Mouse (Mus musculus): ENCODE measurements at regions not wholly inside any gene's neighbourhood (a gene's known extent, or its start where the extent isn't known, plus 50 kb on each side); places are given as distances from the start of the nearest gene placed in this dataset.

DNA sequence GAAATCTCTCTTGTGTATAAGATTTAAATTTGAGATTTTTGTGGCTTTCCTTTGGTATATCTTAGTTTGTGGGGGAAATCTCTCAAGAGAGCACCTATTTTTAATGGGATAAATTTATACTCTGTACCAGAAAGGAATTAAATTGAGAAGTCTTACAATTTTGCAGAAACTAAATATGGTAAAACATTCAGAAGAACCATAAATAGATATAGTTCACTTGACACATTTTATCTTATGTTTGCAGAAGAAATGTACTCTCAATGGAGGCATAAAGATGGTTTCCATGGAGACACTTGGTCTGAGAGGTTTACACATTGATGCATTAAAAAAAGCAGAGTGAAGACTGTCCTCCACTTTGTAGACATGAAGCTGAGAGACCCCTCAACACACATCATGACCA, 86.9 kb downstream of the Ndufa10 start:
- Histone ChIP-seq H3K4me3 (ENCODE audit: low read depth, low read length) (no peak overlapping the region), H3K4me1 (ENCODE audit: control insufficient read depth, insufficient read depth, low read length) (no peaks in the 10 kb centered on the region), H3K9me3 (ENCODE audit: control insufficient read depth, low read length) (no peaks in the 10 kb centered on the region), H3K9ac (ENCODE audit: low read length) (no peak overlapping the region), H3K36me3 (ENCODE audit: control insufficient read depth, insufficient read depth, low read length) (no peaks in the 10 kb centered on the region), H3K4me2 (no peak overlapping the region), H3K27ac (ENCODE audit: low read depth, low read length) (no peak overlapping the region), H3K27me3 (ENCODE audit: control insufficient read depth, insufficient read depth, low read length) (no peaks in the 10 kb centered on the region)
- ATAC-seq (ENCODE audit: low FRiP score): no peak
- no peak for DNase-seq (ENCODE audit: low spot score, missing footprints)

DNA sequence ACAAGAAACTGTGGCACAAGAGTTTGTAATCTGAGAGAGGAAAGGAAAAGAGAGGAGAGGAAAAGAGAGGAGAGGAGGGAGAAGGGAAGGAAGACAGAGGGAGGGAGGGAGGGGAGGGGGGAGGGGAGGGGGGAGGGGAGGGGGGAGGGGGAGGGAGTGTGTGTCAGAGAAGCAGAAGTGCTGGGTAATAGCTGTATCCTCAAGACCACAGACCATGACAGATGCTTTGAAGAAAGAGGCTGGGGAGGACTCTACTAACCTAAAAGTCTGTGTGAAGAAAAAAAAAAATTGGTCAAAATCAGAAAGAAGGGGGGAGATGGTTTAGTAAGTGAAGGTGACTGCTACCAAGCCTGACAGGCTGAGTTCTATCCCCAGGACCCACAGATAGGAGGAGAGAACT, 88.7 kb downstream of the Ndufa10 start:
- Histone ChIP-seq H3K4me3 (ENCODE audit: low read depth, low read length) (no peak overlapping the region), H3K27ac (ENCODE audit: low read depth, low read length) (no peak overlapping the region), H3K27me3 (ENCODE audit: control insufficient read depth, insufficient read depth, low read length) (no peaks in the 10 kb centered on the region), H3K4me2 (no peak overlapping the region), H3K9me3 (ENCODE audit: control insufficient read depth, low read length) (no peaks in the 10 kb centered on the region), H3K9ac (ENCODE audit: low read length) (no peak overlapping the region), H3K36me3 (ENCODE audit: control insufficient read depth, insufficient read depth, low read length) (no peaks in the 10 kb centered on the region), H3K4me1 (ENCODE audit: control insufficient read depth, insufficient read depth, low read length) (no peaks in the 10 kb centered on the region)
- DNase-seq (ENCODE audit: low spot score, missing footprints) (peak; percentile 21), ATAC-seq (ENCODE audit: low FRiP score) (no peak)

GRCm38 (mm10) chr1:92383749-92384148, 89.9 kb downstream of the Ndufa10 start:
- no peak for ATAC-seq (ENCODE audit: low FRiP score)
- 72% methylated on average over 4 of the region's 4 CpGs for WGBS

GRCm38 (mm10) chr1:92379510-92379886, 94.2 kb downstream of the Ndufa10 start:
- no peaks in the 10 kb centered on the region for H3K9me3 ChIP-seq (ENCODE audit: control insufficient read depth, low read length)
- H3K36me3 ChIP-seq (ENCODE audit: control insufficient read depth, insufficient read depth, low read length): no peaks in the 10 kb centered on the region
- H3K4me1 ChIP-seq (ENCODE audit: control insufficient read depth, insufficient read depth, low read length): no peaks in the 10 kb centered on the region
- DNase-seq (ENCODE audit: low spot score, missing footprints) (peak; percentile 45), ATAC-seq (ENCODE audit: low FRiP score) (no peak)
- no peak overlapping the region for H3K4me3 ChIP-seq (ENCODE audit: low read depth, low read length)
- H3K9ac ChIP-seq (ENCODE audit: low read length): no peak overlapping the region
- no peak overlapping the region for H3K27ac ChIP-seq (ENCODE audit: low read depth, low read length)
- WGBS: 83% methylated on average over 3 of the region's 3 CpGs
- H3K4me2 ChIP-seq: no peak overlapping the region
- H3K27me3 ChIP-seq (ENCODE audit: control insufficient read depth, insufficient read depth, low read length): no peaks in the 10 kb centered on the region

More at GRCm38 (mm10) chr1:92383749-92384148, 89.9 kb downstream of the Ndufa10 start:
- Histone ChIP-seq H3K9me3 (ENCODE audit: control insufficient read depth, low read length) (no peaks in the 10 kb centered on the region), H3K4me2 (no peak overlapping the region), H3K27ac (ENCODE audit: low read depth, low read length) (no peak overlapping the region), H3K27me3 (ENCODE audit: control insufficient read depth, insufficient read depth, low read length) (no peaks in the 10 kb centered on the region), H3K9ac (ENCODE audit: low read length) (no peak overlapping the region), H3K4me1 (ENCODE audit: control insufficient read depth, insufficient read depth, low read length) (no peaks in the 10 kb centered on the region), H3K36me3 (ENCODE audit: control insufficient read depth, insufficient read depth, low read length) (no peaks in the 10 kb centered on the region), H3K4me3 (ENCODE audit: low read depth, low read length) (no peak overlapping the region)
- DNase-seq (ENCODE audit: low spot score, missing footprints): peak; percentile 80

GRCm38 (mm10) chr1:92378741-92379509, 94.7 kb downstream of the Ndufa10 start:
- 59% methylated on average over 8 of the region's 8 CpGs for WGBS
- Histone ChIP-seq H3K4me2 (no peak overlapping the region), H3K27me3 (ENCODE audit: control insufficient read depth, insufficient read depth, low read length) (no peaks in the 10 kb centered on the region), H3K4me1 (ENCODE audit: control insufficient read depth, insufficient read depth, low read length) (no peaks in the 10 kb centered on the region), H3K9ac (ENCODE audit: low read length) (no peak overlapping the region), H3K9me3 (ENCODE audit: control insufficient read depth, low read length) (no peaks in the 10 kb centered on the region), H3K36me3 (ENCODE audit: control insufficient read depth, insufficient read depth, low read length) (no peaks in the 10 kb centered on the region), H3K4me3 (ENCODE audit: low read depth, low read length) (no peak overlapping the region), H3K27ac (ENCODE audit: low read depth, low read length) (no peak overlapping the region)
- DNase-seq (ENCODE audit: low spot score, missing footprints): peak; percentile 81
- no peak for ATAC-seq (ENCODE audit: low FRiP score)

GRCm38 (mm10) chr1:92376456-92376855, 97.2 kb downstream of the Ndufa10 start:
- Histone ChIP-seq H3K4me1 (ENCODE audit: control insufficient read depth, insufficient read depth, low read length) (peaks cover 5% of the 10 kb centered on the region; the same call in 1 of the 2 replicates), H3K9ac (ENCODE audit: low read length) (no peak overlapping the region), H3K4me2 (no peak overlapping the region), H3K27me3 (ENCODE audit: control insufficient read depth, insufficient read depth, low read length) (no peaks in the 10 kb centered on the region), H3K27ac (ENCODE audit: low read depth, low read length) (no peak overlapping the region), H3K9me3 (ENCODE audit: control insufficient read depth, low read length) (no peaks in the 10 kb centered on the region), H3K4me3 (ENCODE audit: low read depth, low read length) (no peak overlapping the region), H3K36me3 (ENCODE audit: control insufficient read depth, insufficient read depth, low read length) (no peaks in the 10 kb centered on the region)
- WGBS: 81% methylated on average over 4 of the region's 4 CpGs
- DNase-seq (ENCODE audit: low spot score, missing footprints) (peak; percentile 41), ATAC-seq (ENCODE audit: low FRiP score) (no peak)

GRCm38 (mm10) chr1:92372222-92372990, 101.3 kb downstream of the Ndufa10 start:
- no peak overlapping the region for H3K27ac ChIP-seq (ENCODE audit: low read depth, low read length)
- H3K4me3 ChIP-seq (ENCODE audit: low read depth, low read length): no peak overlapping the region
- no peaks in the 10 kb centered on the region for H3K36me3 ChIP-seq (ENCODE audit: control insufficient read depth, insufficient read depth, low read length)
- DNase-seq (ENCODE audit: low spot score, missing footprints): peak; percentile 61
- WGBS: 88% methylated on average over 5 of the region's 5 CpGs
- peaks cover 5% of the 10 kb centered on the region; the same call in 1 of the 2 replicates for H3K4me1 ChIP-seq (ENCODE audit: control insufficient read depth, insufficient read depth, low read length)
- H3K27me3 ChIP-seq (ENCODE audit: control insufficient read depth, insufficient read depth, low read length): no peaks in the 10 kb centered on the region
- ATAC-seq (ENCODE audit: low FRiP score): no peak
- no peak overlapping the region for H3K4me2 ChIP-seq
- no peaks in the 10 kb centered on the region for H3K9me3 ChIP-seq (ENCODE audit: control insufficient read depth, low read length)
- H3K9ac ChIP-seq (ENCODE audit: low read length): no peak overlapping the region

DNA sequence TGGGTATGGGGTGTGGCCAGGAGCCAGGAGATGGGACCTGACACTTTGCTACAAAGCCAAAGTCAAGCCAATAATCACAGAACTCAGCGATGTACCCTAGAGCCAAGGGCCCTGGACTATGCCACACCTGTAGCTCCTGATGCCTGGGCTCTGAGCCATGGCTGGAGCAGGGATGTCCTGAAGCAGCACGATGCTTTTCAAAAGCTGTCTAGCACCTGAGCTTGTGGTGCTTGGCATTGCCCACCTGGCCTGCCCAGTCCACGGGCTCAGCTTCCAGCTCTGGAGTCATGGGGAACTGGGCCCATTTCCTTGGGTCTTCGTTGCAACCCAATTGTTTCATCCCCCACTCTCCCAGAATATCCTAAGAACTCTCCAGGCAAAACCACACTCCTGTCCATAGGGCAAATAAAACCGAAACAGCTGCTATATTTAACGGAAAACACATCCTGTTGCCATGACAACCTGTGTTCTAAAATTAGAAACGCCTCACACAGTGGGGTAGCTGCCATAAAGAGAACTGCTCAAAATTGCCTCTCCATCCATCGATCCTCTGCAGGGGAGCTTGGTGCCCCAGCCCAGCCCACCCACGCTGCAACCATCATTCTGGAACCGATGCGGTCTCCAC, 102.2 kb downstream of the Ndufa10 start:
- ATAC-seq (ENCODE audit: low FRiP score): no peak
- peak; percentile 69 for DNase-seq (ENCODE audit: low spot score, missing footprints)
- peaks cover 5% of the 10 kb centered on the region; the same call in 1 of the 2 replicates for H3K4me1 ChIP-seq (ENCODE audit: control insufficient read depth, insufficient read depth, low read length)
- no peak overlapping the region for H3K4me3 ChIP-seq (ENCODE audit: low read depth, low read length)
- H3K9me3 ChIP-seq (ENCODE audit: control insufficient read depth, low read length): no peaks in the 10 kb centered on the region
- no peak overlapping the region for H3K27ac ChIP-seq (ENCODE audit: low read depth, low read length)
- no peak overlapping the region for H3K9ac ChIP-seq (ENCODE audit: low read length)
- WGBS: 75% methylated on average over 11 of the region's 11 CpGs
- no peaks in the 10 kb centered on the region for H3K27me3 ChIP-seq (ENCODE audit: control insufficient read depth, insufficient read depth, low read length)
- H3K36me3 ChIP-seq (ENCODE audit: control insufficient read depth, insufficient read depth, low read length): no peaks in the 10 kb centered on the region
- no peak overlapping the region for H3K4me2 ChIP-seq

DNA sequence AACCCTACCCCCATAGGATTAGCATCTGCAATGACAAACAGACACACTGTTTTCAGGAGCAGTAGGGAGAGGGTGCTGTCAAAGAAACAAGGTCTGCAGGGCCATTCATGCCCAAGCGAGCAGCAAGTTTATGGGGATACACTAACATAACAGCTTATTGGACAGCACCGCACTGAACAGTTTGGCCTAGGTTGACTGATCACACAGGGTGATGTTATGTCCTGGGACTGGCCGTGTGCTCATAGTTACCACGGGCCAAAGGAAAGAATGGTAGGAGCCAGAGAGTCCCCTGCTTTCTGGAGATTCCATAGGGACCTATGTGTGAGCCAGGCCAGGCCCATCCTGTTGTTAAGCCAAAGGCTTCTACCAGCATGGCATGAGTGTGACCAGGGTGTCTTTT, 102.8 kb downstream of the Ndufa10 start:
- Histone ChIP-seq H3K4me1 (ENCODE audit: control insufficient read depth, insufficient read depth, low read length) (peaks cover 5% of the 10 kb centered on the region; the same call in 1 of the 2 replicates), H3K4me2 (no peak overlapping the region), H3K27me3 (ENCODE audit: control insufficient read depth, insufficient read depth, low read length) (no peaks in the 10 kb centered on the region), H3K9me3 (ENCODE audit: control insufficient read depth, low read length) (no peaks in the 10 kb centered on the region), H3K4me3 (ENCODE audit: low read depth, low read length) (no peak overlapping the region), H3K36me3 (ENCODE audit: control insufficient read depth, insufficient read depth, low read length) (no peaks in the 10 kb centered on the region), H3K9ac (ENCODE audit: low read length) (no peak overlapping the region), H3K27ac (ENCODE audit: low read depth, low read length) (no peak overlapping the region)
- ATAC-seq (ENCODE audit: low FRiP score) (no peak), DNase-seq (ENCODE audit: low spot score, missing footprints) (peak; percentile 76)
- 93% methylated on average over 4 of the region's 4 CpGs for WGBS

Measured in midbrain, embryonic 11.5 days (tissue).